Mouse (Mus musculus) 3T3-L1 (cell line): ENCODE results near the gene Stat3.

Experiments used
- DNase-seq: peaks from one replicate; pipeline ENCODE4 v3.0.0-alpha.2; 2015; ENCODE audit warnings: low read depth, low spot score

The Stat3 gene

DNA sequence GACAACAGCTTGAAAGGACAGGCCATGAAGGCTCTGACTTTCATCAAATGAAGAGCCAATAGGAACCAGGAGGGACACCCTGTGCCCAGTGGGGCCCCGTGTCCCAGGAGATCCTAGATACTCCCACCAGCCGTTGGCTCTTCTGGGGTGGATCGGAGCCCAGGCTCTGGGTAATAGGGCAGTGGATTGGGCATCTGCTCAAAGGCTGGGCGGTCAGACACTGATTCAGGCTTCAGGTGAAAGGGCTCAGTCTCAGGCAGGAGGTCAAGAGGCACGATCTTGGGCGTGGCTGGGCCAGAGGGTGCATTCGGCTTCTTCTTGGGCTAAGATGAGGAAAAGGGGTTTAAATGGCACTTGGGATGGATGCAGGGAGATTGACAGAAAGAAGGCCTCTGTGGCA, 24.8 kb upstream of the Stat3 start:
- DNase-seq = no peak

DNA sequence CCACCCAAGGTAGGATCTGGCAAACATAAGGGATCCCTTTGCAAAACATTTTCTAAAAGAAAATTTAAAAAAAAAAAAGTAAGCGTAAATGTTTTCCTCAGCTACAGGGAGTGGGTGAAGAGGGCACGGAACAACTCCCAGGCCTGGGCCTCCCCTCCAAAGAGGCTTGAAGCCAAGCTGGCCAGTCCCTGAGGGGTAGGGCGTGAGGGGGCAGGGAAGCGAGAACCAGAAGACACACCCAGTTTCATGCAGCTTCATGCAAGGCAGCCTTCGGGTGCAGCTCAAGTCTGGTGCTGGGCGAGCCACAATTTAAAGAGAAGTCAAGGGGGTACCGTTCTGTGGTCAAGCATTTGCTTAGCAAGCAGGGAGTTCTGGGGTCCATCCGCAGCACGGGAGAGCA, 24.3 kb upstream of the Stat3 start:
- DNase-seq = peak; percentile 67

DNA sequence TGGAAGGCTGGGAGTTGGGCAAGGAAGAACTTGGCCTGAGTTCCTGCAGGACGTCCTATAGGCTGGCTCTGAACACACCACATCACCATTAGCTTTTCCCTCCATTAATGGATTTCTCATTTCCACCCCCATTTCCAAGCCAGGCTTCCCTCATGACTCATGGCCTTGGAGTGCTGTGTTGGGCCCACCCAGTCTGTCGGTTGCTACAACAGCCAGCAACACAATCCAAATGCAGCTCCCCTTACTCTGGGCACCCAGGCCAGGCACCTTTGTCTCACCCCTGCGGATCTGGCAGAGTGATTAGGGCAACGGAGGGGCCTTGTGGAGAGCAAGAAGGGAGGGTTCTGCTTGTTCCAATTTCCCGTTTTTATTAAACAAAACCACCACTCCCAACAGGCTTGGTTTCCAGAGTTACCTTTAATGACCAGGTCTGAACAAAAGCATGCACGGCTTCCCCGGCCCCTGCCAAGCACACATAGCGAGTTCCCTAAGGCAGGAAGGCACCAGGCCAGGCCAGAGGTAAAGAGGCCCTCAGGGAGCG, 23.1 kb upstream of the Stat3 start:
- DNase-seq = peak; percentile 95

DNA sequence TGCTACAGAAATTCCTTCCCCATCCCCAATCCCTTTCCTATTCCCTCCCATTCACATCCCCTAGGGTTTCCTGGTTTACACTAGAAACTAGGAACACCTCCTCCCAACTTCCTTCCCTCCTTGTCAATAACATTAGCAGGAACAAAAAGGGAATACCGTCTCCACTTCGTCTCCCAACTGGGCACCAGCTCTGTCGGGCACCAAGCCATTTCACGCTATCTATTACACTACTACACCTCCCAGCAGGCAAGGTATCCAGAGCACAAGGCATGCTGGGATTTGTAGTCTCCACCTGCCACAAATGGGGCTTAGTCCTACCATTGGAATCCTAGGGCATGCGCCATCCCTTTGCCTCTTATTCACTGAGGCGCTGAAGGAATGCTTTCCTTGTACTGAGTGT, 21.2 kb upstream of the Stat3 start:
- peak; percentile 59 for DNase-seq

DNA sequence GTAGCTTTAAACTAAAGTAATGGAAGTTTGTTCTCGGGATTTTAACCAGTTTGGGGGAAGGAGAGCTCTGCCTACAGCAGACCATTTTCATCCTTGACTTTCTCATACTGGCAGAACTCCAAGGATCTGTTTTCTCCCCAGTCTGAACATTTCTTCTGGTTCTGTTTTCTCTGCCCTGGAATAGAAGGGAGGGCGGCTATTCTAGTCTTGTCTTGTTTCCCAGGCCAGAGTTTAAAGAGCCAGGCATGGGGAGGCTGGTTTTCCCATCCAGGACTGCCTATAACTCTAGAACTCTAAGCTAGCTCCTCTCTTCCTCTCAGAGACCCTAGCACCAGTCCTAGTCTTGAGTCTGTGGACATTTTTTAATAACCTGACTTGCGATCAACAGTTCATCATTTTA, 20.5 kb upstream of the Stat3 start:
- no peak for DNase-seq

DNA sequence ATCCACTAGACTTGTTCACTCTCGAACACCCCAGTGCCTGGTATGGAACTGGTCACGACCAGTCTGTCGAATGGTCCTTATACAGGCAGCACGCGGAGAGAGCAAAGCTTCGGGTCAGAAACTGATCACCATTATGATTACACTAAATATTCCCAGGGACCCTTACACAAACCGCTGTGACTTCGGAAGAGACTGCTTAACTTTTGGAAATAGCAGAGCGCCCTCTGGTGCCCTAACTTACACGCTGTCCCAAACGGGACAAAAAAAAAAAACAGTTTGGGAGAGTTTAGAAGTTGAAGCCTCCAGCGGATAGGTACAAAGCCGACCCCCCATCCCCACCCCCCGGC, 20.1 kb upstream of the Stat3 start:
- DNase-seq = peak; percentile 75

DNA sequence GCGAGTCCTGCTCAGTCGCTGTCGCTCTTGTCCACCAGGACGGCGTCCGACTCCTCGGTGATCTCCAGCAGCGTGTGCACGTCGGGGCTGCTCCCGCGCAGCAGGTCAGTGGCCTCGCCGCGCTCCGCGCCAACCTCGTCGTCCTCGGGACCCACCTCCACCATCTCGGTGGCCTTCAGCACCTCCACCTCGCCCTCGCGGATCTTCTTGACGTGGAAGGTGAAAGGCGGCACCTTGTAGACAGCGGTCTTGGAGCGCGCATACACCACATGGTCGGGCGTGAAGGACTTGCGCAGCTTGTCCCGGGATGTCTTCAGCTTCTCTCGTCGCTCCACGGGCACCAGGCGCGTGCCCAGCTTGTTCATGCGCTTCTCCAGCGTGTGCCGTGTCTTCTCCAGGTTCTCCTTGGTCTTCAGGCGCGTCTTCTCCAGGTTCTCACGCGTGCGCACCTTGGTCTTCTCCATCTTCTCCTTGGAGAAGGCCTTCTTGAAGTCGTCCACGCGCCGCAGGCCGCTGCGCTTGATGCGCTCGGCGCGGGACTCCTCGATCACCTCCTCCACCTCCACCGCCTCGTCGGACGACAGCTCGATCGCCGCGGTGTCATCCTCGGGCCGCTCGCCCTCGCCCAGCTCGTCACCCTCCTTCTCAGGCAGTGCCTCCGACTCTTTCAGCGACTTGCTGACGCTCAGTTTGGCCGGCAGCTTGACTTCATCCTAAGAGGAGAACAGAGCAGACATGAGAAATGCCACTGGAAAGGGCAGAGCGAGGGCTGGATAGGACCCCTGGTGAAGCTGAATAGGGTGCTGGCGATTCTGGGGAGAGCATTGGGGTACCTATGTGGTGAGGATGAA, 19.5 kb upstream of the Stat3 start:
- DNase-seq = no peak

DNA sequence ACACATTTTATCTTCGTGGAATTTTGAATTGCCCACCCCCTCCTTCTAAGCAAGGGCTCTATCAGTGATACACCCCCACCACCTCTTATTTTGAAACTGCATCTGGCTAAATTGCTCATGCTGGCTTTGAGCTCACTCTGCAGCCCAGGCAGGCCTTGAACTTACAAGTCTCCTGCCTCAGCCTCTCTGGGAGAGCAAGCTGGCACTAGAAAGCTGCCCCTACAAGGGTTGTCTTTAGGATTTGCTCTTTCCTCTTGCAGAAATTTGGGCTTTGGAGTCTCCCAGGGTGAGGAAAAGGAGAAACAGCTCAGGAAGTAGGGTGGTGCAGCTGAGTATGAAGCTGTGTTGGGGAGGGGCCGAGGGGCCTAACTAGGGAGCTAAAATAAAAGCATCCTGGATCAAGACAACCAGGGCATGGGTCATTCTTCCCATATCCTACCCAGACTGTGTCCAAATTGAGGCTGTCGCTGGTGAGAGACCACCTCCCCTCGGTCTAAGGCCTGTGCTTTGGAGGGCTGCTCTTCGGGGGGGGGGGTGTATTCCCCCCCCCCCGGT, 18.7 kb upstream of the Stat3 start:
- no peak for DNase-seq

DNA sequence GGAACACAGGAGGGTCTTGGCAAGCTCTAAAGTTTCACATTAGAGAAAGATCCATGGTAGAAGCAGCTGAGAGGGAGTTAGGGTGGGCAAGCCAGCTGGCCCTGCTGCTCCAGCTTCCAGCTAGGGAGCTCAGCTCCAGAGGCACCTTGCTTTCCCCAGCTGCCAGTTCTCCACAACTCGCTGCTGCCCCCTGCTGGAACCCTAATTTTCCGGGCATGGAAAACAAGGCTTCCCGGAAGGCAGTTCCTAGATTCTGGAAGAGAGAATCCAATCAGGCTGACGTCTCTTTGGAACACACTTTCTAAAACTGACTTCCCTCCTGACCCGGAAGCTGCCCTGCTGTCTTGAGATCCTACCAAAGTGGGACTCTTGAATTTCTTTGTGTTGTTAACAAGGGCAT, 17.9 kb upstream of the Stat3 start:
- peak; percentile 83 for DNase-seq

DNA sequence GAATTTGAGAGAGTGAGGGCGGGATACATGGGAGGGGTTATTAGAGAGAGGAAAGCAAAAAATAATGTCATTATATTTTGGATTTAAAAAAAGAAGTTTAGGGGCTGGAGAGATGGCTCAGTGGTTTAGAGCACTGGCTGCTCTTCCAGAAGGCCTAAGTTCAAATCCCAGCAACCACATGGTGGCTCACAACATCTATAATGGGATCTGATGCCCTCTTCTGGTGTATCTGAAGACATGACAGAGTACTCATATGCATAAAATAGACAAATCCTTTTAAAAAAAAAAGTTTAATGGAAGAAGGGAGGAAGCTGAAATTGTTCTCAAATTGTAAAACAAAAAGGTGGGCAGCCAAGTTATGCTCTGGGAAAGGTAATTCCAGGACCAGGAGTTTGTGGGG, 10.2 kb upstream of the Stat3 start:
- no peak for DNase-seq

DNA sequence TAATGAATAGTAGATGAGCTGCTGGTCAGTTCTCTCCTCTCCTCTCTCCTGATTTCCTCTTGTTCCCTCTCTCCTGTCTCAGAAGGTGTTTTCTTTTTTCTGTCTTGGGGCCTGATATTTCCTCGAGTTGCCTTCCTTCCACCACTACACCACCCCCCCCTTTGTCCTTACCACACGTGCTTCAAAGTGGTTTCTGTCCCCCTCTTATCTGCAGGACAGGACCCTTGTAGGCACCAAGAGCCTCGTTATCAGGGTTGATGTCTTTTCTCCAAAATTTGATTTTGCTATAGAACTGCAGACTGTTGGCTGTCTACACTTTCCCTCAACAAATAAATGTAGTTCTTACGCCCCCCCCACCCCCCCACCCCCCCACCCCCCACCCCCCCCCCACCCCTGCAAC, 9.0 kb upstream of the Stat3 start:
- no peak for DNase-seq

DNA sequence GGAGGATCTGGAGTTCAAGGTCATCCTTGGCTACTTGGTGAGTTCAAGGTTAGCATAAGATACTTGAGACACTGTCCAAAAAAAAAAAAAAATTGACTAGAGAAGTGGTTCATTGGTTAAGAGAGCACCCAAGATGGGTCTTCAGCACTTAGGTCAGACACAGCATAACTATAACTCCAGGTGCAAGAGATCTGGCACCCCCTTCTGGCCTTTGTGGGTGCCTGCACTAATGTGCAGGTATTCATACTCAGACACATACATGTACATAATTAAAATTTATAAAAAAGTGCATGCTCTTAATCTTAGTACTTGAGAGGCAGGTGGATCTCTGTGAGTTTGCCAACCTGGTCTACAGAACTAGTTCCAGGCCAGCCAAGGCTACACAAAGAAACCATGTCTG, 8.2 kb upstream of the Stat3 start:
- no peak for DNase-seq

DNA sequence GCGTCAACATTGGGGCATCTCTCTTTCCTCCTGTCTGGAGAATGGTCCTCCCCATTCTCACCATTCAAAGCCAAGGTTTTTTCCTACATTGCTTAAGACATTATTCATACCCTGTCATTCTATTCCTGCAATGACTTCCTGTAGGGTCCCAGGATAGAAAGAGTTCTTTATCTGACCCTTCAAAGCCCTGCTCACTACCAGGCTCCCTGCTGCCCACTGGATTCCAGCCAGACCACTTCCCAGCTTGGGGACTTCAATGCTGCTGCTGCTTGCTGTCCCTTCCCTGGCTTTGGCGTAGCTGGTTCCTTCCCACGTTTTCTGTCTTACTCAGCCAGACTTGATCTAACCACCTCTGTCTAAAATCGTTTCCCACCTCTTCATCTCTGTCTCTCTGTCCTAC, 7.5 kb upstream of the Stat3 start:
- DNase-seq = no peak

DNA sequence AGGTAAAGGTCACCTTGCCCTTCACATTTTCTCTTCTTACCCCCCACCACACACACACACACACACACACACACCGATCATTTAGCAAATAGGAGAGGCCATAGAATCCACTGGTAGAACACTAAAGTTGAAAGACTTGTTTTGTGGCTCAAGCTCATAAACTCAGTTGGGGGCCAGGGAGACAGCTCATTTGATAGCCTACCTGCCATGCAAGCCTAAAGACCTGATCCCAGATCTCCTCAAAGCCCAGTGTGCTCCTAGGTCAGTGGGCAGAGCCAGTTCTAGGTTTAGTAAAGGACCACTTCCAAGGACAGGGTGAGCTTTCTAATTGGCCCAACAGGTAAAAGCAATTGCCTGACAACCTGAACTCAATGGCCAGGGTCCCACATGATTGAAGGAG, 3.0 kb upstream of the Stat3 start:
- no peak for DNase-seq

DNA sequence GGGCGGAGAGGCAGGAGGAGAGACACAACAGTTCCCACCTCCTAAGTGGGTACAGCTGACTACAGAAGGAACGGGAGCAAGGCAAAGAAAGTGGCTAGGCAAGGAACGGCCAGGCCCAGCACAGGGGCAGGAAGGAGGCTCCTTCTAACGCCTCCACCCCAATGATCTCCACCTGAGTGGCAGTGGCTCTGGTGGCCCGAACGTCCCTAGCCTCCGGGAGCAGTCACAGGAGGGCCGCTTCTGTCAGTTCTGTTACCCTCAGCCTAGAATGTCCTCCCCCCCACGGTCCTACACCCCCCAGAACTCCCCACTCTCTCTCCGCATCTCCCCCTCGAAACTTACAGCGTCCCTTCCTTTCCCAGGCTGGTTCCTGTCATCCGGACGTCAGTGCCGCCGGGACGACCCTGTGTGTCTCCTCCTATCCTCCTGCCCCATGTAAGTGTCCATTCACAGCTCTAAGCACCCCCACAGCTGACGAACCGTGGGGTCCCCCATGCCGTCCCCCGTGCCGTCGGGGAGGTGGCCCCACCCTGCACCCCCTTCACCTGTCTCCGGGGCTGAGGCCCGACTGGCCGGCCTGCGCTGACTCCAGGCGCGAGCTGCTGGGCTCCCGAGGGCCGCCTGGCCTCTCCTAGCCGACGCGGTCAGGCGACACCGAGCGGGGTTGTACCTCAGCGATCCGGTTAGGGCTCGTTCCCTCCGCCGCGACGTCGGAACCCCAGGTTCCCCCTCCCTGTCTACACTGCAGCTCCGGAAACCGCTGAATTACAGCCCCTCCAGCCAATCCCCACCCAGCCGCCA, 429 bp downstream of the Stat3 start:
- DNase-seq = peak; percentile 62

DNA sequence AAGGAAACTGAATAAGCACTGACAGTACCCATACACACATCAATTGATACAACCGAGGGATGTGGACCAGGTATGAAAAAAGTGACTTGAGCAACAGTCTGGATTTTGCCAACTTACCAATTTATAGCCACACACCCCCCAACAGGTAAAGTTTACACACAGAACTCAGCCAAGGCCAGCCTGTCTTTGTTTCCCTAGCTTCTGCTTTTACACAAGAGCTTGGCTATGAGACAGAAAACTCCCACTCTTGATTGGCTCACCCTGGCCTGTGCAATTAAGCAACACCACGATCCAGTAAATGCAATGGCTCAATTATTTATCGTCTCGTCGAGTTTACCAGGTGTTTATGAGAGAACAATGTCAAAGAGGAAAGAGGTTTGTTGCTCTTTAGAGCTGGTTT, 1.2 kb downstream of the Stat3 start:
- DNase-seq = peak; percentile 64

DNA sequence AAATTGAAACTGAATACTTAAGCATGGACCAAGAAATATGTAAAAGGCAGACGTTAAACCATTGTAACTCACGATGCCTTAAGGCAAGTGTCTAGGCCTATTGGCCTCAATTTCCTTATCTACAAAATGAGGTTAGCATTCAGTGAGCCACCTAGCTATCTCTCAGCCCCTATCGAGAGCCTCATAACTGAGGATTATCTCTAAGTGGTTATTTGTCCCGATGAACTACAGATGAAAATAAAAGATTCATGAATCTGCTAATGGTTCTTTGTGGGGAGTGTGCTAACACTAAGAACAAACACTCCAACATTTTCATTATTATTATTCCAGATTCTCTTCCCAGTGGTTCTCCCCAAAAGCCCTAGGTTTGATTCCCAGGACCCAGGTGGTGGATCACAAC, 2.0 kb downstream of the Stat3 start:
- no peak for DNase-seq

DNA sequence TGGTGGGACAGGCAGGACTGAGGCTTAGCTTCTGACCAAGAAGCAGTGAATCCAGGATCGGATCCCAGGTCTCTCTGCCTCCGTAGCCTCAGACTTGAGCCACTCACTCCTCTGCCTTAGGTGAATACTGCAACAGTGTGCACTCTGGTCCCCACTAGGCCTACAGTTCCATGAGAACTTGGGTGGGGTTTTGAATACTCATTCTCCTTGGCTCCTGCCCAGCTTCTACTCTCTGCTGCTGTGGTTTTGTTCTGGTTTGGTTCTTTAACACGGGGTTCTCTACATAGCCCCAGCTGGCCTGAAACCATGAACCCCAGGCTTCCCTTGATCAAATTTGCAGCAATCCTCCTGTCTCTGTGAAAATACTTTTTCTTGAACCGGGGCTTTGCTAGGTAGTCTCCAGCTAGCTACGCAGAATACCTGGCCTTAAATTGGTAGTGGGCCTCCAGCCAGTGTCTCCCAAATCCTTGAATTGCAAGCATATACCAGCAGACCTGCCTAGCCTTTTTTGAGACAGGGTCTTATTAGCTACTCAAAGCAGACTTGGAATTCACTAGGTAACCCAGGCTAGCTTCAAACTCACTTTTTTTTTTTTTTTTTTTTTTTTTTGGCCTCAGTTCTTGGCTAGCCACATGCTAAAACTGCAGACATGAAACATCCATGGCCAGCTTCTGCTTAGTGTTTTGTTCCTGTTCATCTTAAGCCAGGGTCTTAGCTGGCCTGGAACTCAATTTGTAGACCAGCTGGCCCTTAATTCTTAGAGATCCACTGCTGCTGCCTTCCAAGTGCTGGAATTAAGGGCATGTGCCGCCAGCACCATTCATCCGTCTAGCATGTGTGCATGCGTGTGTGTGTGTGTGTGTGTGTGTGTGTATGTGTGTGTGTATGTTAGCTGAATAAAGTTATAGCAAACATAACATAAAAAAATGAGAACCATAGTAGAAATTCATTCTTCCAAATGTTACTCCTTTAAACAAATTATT, 3.7 kb downstream of the Stat3 start:
- peak; percentile 82 for DNase-seq

DNA sequence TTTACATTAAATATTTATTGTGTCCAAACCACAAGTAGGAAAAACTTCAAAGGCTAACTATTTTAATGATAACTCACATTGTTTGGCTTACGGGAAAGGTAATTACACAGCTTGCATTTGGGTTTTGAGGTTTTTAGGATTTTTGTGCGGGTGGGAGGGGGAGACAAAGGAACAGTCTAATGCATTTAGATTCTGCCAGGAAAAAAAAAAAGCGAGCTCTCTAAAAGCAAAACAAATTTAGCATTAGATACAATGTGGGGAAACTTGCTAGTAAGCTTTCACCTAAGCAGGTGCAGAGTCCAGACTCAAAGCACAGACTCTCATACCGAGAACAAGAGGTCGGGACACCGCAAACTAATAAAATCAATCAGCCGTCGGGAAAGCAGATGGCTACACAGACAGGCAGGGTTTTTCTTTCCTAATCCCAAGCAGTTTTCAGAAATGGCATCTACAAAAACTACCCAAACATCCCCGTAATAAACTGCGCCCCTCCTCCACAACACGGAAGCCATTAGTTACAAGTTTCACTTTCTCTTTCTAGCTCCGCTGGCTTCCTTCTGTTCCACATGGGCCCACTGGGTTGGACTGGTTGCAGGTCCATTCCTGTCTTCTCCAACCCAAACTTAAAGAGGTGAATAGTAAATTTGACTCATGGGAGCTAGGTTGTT, 8.0 kb downstream of the Stat3 start:
- peak; percentile 34 for DNase-seq

DNA sequence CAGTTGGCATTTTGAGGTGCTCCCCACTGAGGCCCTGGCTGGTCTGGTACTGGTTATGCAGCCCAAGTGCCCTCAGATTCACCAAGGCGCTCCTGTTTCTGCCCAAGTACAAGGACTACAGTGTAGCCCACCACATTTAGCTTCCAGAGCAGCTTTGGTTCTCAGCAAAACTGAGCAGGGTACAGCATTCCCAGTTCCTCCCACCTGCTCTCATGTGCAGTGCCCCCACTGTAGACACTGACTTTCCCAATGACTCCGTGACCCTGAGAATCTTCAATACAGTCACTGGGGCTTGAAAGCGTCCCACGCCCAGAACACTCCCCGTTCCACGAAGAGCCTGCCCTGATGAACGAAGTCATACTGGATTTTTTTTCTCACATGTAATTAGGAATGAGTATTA, 8.7 kb downstream of the Stat3 start:
- no peak for DNase-seq

DNA sequence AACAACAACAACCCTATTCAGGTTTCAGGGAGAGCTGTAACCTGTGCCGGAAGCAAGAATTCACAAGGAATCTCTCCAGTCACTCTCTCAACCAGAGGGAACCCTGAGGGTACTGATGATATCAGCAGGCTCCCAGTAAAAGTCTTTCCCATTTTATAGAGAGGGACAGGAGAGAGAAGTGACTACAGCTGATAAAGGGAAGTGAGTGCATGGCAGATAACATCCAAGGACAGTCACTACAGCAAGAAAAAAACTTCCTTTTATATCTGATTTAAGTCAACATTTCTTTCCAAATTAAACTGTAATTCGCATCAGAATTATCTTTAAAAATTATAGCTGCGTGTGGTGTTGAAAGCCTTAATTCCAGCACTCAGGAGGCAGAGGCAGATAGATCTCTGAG, 12.0 kb downstream of the Stat3 start:
- DNase-seq = no peak
